Mouse (Mus musculus): Measurements from ENCODE around the gene Gm20388.

Gm20388 gene

DNA sequence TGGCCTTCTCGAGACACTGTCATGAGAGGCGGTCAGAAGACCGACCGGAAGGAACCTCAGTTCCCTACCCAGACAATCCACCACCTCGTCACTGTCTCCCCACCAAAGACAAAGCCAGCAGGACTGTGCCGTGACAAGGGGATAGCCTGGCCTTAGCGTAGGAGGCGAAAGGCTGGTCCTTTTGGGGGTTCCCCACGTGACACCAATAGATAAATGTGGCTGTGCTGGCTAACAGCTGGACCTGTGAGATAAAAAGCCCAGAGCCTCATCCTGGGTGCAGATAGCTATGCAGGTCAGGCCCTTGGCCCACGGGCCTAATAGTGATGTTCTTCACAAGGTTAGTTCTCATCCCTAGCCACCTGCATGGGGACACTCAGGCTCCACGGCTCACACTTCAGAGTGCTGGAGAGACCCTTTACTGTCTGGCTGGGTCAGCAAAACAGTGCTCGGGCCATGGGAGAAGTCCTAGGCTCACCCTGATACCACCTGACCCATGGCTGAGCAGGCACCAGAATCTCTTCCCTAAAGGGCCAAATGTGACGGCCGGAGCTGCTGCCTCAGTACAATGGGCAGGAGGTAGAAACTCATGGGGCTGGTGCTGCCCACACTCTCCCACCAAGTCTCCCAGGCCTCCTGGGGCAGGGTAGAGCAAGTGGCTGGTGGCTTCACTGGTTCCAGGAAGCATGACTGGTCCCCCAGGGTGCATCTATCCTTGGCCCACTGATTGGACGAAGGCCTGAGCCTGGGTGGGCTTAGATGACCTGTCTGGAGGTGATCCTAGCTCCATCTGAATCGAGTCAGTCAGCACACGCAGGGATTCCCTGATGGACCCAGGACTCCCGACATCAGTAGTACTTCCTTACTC is 1988.8 kb downstream of the Gm20388 start:
- DNase-seq (ENCODE audit: low read depth, low spot score) = no peak

DNA sequence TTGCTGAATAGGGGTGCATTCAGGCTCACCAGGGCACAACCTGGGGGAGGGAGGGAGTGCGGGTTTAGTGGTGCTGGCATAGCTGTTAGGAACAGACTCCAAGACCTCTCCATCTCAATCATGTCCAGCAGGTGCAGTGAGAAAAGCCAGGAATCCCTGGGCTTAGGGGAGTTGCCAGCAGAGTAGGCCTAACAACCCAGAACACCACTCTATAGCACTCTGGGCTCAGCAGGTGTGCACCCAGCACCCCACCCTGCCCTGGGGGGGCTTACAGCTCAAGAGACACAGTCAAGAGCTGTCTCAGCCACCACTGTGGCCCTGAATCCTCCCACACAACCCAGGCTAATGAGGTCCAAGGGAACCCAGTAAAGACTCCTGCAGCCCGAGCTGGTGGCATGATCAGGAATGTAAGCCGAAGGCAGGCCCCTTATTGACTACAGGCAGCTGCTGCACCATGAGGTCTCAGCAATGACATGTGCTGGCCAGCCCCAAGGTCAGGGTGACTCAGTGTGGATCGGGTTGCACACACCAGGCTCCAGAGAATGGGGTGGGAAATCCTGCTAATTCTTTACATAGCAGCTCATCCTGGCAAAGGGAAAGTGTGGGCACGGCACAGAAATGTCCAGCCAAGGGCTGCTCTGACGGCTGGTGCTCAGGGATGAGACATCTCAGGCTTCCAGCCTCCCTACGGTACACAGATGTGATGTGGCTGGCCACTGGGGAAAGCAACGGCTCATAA is 1991.0 kb downstream of the Gm20388 start:
- DNase-seq (ENCODE audit: low read depth, low spot score) = no peak

DNA sequence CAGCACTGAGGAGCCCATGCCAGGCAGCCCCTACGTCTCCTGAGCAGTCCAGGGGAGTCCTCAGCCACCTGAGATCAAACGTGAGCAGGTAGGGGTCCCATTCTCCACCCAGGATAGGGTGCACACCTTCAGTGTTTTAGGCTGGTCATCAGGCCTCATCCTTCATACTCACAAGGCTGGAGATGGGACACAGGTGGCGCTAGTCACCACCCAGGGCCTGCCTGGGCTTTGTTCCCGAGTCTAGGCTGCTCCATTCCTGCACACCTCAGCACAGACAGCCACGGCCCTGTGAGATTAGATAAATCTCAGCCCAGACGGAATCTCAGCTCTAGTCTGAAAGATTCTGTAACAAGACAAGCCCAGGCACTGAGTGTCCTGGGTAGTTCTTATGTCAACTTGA is 1993.3 kb downstream of the Gm20388 start:
- DNase-seq (ENCODE audit: low read depth, low spot score) = no peak

DNA sequence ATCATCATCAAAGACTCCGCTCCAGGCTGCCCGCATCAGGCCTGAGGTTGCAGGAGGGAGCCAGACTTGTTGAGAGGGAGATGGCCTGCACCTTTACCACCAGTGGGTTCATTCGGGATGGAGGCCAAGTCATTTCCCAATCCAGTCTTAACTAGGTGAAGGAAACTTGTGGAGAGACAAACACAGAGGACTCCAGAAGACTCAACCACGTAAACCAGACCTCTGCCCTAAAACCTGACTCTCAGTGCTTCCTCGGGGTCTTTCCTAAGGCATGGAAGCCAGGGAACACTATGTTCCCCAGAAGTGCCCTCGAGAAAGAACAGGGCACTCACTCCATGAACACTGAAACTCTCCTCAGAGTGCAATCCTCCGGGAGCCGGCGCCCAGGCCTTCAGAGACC is 1994.4 kb downstream of the Gm20388 start:
- no peak for DNase-seq (ENCODE audit: low read depth, low spot score)

DNA sequence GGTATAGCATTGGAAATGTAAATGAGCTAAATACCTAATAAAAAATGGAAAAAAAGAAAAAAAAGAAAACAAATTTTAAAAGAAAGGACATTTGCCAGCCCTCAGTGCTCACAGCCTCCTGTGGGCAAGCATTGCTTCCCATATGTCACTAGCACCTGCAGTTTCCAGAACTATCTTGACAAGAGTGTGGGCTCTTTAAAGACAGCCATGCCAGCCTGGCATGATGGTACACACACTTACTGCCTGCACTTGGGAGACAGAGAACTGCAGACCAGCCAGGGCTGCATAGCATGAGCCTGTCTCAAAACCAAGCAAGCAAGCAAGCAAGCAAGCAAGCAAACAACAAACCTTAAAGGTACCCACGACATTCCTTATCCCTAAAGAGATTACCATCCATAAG is 1994.8 kb downstream of the Gm20388 start:
- no peak for DNase-seq (ENCODE audit: low read depth, low spot score)

DNA sequence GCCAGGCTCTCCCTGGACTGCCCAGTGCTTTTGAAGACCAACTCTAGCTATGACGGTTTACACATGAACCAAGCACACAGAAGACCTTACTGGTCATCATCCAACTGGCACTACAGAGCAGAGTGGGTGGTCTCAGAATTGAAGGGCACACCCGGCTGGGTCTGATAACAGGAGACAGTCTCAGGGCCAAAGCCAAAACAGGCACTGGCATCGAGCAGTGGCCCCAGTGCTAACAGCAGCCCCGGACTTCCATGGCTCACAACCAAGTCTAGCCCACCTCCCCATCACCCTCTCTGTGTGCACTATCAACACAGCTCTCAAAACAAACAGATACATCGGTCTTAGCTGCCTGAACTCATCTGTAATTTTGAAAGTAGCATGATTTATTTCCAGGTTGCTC is 1995.2 kb downstream of the Gm20388 start:
- no peak for DNase-seq (ENCODE audit: low read depth, low spot score)

DNA sequence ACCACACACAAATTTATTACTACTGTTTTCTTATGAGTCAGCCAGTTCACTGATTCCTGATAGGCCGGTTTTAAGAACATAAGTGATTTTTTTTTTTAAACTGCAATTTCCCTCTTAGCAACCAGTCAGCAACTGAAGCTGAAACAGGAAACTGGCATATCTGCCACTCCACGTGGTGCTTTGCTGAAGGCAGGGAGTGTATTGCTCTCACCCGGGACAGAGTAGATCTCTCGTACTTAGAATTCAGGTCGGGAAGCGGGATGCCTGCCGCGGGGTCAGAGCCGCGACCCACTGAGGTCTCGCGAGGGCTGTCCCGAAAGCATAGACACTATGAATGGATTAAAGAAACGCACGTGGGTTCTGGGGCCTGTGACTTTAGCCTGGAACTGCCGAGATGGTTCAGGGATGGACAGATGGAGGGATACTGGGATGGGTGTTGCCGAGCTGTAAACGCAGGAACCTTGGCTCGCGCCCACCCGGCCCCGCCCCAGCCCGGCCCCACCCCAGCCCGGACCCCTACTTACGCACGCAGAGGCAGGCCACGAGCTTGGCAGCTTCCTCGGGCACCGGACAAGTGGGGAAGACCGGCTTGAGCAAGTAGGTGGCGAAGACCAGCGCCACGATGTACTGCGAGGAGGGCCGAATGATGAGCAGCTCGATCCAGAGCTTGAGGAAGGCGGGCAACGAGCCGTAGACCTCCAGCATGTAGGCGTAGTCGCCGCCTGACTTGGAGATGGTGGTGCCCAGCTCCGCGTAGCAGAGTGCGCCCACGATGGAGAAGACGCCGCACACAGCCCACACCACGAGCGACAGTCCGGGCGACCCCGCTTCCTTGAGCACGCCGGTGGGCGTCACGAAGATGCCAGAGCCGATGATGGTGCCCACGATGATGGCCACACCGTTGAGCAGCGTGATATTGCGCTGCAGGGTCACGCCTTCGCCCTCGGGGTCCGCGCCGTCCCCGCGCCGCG is 1996.2 kb downstream of the Gm20388 start:
- DNase-seq (ENCODE audit: low read depth, low spot score) = peak; percentile 78

DNA sequence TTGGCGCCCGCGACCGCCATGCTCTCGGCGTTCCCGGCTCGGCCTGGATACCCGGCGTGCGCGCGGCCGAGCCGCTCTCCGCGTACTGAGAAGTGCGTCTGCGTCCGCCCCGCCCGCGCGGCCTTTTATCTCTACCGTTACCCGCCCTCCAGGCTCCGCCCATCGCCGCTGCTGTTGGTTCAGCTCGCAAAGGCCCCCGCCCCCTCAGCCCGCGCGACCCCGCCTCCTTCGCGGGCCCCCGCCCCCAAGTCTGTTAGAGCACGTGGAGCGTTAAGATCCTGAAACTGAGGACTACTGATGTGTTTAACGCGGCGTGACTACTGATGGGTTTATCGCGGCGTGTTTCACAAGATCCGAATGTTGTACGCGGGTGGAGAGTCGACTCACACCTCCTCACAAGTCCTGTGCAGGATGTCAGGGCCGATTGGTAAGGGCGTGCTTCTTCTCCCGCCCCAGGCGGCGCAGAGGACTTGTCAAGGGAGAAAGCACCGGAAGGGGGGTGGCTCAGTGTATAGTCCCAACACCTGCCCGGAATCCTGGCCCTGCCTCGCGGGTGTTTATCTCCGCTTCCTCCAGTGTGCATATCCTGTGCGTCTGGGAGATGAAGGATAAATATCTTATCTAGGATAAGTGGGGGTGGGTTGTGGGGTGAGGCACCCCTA is 1997.1 kb downstream of the Gm20388 start, which contains the start of gene Slc7a5:
Gene Slc7a5, minus strand, starts transcription at position 108 of the 662 bp plus-strand sequence.
- peak; percentile 97 for DNase-seq (ENCODE audit: low read depth, low spot score)

DNA sequence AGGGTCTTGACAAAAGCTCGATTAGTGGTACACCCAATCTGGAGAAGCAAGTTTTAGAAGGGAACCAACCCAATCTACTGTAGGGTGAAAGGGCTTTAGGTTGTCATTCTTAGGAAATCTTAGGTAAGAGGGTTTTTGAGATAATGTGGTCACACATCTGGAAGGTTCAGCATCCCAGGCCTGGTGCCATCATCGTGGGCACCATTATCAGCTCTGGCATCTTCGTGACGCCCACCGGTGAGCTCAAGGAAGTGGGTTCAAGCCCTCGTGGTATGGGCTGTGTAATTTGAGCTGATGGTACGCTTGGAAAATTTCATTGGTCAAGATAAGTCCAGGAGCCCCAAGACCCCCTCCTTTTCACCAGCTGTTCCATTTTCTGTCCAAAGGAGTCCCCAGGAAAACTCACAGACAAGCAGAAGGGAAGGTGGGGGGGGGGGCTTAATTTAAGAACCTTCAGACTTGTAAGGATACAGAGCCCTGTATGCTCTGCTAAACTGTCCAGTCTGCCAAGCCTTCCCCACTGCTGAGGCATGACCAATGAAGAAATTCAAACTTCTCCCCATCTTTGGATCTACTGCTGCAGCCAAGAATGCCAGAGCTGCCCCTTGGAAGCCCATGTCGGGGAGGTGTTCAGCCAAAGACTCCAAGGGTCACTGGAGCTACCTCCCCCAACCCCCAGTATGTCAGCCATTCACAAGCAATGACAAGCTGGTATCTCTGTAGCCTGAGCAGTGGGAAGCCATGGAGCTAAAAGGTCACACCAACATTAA is 1997.9 kb downstream of the Gm20388 start:
- DNase-seq (ENCODE audit: low read depth, low spot score) = peak; percentile 62

DNA sequence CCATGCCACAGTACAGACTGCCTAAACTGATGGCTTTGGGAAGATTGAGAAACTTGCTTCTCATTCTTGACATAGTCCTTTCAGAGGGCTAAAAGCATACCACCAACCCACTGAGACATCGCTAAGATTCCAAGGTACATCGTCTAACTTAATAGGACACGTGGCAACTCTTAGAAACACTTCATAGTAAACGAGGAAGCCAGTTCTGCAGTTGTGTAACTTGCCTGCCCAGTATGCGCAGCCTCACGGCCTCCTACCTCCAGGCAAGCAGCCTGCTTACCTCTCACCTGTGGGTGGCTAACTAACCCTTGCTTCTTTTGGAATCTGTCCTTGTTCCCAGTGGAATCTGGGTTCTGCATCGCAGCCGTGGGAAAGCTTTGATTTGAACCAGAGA is 1998.5 kb downstream of the Gm20388 start:
- no peak for DNase-seq (ENCODE audit: low read depth, low spot score)

DNA sequence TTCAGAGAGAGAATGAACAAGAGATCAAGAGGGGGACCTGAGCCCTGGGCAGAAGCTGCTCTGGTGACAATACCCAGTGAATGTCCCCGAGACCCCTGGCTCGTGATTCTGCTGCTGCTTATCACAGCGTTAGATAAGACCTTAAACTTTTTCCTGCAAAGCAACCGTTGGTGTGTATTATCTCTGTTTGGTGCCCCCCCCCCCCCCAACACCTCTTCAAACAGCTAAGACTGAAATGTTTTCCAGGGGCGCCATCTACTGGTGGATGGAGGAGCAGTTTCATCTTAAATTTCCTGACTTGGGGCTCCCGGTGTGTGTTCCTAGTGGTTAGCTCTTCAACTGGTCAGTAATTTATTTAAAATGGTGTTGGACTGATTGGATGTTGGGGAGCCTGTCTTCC is 1999.0 kb downstream of the Gm20388 start:
- DNase-seq (ENCODE audit: low read depth, low spot score) = peak; percentile 84

DNA sequence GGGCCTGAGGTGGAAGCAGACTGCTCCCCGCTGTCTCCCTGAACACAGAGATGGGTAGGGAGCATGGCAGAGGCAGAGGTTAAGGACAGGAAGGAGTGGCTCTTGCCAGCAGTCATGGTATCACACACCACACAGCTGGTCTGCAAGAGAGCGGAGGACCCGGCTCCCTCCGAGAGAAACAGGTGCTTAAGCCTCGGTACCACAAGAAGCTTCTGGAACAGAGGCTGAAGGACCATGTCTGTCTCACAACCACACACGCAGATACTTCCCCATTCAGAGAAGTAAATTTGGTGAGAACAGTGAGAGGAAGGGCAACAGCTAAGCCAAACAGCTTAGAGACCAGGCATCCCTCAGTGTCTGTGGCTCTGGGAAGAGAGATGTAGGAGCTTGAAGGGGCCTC is 2000.8 kb downstream of the Gm20388 start:
- DNase-seq (ENCODE audit: low read depth, low spot score) = no peak

DNA sequence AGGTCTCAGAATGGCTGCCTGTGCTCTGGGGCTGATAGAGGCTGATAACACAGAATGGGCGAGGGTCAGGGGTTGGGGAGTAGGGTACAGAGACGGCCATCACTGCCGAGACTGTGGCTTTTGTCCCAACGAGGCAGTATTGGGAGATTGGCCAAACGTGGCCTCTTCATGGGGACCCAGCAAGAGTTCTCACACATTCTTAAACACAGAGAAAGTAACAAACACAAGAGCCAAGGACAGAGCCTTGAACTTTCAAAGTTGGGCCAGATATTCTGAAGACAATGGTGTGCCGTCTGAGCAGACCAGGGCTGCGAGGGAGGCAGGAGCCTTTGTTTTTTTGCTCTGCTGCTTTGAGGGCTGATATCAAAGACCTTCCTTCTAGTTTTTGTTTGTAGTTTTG is 2001.3 kb downstream of the Gm20388 start:
- no peak for DNase-seq (ENCODE audit: low read depth, low spot score)

DNA sequence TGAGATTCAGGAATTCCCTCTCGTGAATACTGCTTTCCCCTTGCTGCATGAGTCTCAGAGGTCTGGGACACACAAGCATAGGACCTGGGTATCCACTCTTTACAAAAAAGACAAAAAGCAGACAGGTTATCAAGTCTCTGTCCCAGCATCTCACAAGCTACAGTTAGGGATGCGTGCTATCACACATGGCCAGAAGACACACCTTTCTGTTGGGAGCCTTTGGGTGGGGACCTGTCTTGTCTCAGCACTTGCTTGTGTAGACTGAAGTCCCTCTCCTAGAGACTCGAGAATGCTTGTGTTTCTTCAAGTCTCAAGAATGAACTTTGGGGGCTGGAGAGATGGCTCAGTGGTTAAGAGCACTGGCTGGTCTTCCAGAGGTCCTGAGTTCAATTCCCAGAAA is 2002.2 kb downstream of the Gm20388 start:
- DNase-seq (ENCODE audit: low read depth, low spot score) = no peak

DNA sequence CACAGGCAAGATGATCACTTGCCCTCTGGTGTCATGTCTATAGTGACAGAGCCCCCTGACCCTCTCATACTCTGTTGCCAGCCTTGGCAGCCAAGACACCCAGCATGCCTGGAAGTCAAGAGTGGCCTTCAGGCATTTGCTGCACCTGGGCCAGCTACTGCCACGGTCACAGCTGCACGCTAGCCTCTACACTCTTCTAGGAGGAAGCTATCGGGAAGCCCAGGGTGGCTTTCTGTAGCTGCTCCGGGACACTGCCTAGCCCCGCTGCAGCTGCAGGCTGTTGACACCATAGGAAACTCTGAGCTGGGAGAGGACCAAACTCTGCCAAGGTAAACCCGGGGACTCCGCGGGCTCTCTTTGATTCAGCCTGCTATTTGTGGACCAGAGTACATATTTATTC is 2002.7 kb downstream of the Gm20388 start:
- DNase-seq (ENCODE audit: low read depth, low spot score) = no peak

DNA sequence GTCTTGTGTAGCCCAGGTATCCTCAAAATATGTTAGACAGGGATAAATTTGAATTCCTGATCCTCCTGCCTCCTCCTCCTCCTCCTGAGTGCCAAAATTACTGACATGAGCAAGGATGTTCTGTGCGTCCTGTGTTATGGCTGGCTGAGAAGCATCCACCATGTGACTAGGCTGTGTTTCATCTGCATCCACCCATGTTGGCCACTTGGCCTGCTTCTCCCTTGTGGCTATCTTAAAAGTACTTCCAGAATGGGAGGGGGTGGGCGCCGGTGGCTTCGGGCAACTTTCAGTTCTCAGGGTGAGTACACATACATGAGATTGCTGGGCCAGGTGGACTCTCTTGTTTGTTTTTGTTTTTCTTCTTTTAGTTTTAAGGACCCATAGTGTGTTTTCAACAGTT is 2008.5 kb downstream of the Gm20388 start:
- no peak for DNase-seq (ENCODE audit: low read depth, low spot score)

DNA sequence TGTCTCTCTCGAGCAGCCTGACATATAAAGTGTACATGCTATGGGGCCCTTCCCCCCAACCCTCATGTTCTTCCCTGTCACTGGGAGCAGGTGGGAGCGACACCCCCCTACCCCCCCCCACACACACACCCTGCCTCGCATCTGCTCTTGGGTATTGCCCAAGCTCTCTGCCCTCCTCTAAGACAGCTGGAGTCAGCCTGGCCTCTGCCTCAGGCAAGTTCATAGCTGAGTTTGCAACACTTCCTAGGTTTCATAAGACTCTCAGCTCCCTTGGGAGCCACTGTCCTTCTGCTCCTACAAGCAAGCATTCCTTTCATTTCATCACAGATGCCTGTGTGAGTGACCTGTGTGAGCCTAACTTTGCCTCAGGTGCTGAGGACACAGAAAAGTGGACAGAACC is 2009.1 kb downstream of the Gm20388 start:
- DNase-seq (ENCODE audit: low read depth, low spot score) = no peak

DNA sequence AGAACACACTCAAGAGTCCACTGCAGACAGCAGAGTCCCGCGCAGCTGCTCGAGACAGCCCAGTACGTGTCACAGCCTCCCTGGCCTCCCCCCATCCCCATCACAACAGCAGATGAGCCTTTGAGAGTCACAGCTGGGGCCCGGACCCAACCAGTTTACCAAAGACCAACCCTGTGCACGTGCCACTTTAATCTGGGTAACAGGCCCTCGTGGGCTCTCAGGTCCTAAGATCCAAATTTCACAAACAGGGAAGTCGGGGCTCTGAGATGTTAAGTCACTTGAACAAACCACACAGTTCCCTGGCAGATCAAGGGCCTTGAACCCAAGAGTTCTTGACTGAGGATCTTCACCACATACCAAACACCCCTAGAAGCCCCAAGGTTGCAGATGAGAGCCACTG is 2010.9 kb downstream of the Gm20388 start:
- DNase-seq (ENCODE audit: low read depth, low spot score) = no peak

DNA sequence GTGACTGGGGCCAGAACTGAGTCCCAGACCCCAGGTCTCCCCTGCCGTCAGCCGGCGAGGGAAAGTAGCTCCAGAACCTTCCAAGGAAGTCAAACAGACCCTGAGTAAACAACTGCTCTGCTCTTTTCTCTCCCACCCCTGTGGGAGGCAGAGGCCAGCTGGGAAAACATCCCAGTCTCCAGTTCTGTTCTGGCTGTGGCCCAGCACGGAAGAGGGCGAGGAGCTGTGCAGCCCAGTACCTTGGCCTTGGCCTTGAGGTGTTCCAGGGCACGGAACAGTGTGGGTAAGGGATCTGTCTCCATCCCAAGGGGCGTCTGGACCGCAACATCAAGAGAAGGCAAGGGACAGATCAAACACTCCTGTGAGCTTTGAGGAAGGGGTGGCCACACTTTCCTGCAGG is 2011.5 kb downstream of the Gm20388 start:
- no peak for DNase-seq (ENCODE audit: low read depth, low spot score)

DNA sequence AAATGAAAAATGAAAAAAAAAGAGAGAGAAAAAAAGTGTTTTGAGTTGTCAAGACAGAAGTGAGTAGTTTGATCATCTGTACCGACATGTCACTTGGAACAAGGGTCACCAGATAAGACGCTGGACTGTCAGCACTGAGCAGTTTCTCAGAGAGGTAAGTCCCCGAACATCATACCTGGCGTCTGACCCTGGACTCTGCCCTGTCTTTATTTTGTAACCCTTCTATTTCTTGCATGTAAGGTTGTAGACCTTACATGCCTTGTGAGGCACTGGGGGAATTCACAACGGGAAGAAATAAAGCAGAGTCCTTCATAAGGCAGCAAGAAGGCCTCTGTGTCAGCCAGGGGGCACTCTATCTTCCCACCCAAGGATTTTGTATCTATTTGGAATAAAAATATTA is 2014.0 kb downstream of the Gm20388 start:
- DNase-seq (ENCODE audit: low read depth, low spot score) = no peak

All from CD4-positive helper T cell, adult 2 months (primary cell).